Mouse (Mus musculus) liver, embryonic 11.5 days (tissue): ENCODE measurements around the gene Ctss. TPM values are rescaled to one million over a fixed set of nuclear protein-coding genes. Genes with fewer than 3 reads are reported as not detected.

Experiments
- ATAC-seq: fragments of 200-750 bp; cut with Nextera tagmentation; replicated peaks from 2 replicates; pipeline ENCODE4 v1.8.0; 2017; ENCODE audit warnings: moderate number of reproducible peaks, mild to moderate bottlenecking, moderate TSS enrichment, moderate library complexity; ENCODE audit not compliant: low FRiP score
- DNase-seq: peaks from one replicate; pipeline ENCODE4 v3.0.0-alpha.2; 2017; ENCODE audit warnings: low spot score
- H3K27ac ChIP-seq: fragments of 300-500 bp; sonication (generic); 2 replicates; pipeline ENCODE4 v1.5.1; 2014; ENCODE audit warnings: mild to moderate bottlenecking, low read depth, low read length, control low read depth
- H3K27me3 ChIP-seq: fragments of 300-500 bp; sonication (generic); replicated peaks from 2 replicates; pipeline ENCODE4 v1.6.1; 2014; ENCODE audit warnings: low read length, mixed read lengths; ENCODE audit not compliant: control insufficient read depth, insufficient read depth
- H3K36me3 ChIP-seq: fragments of 300-500 bp; sonication (generic); 2 replicates; pipeline ENCODE4 v1.6.1; 2014; ENCODE audit warnings: mild to moderate bottlenecking, low read length, moderate library complexity, mixed read lengths; ENCODE audit not compliant: control insufficient read depth, insufficient read depth
- H3K4me1 ChIP-seq: fragments of 300-500 bp; sonication (generic); replicated peaks from 2 replicates; pipeline ENCODE4 v1.6.1; 2014; ENCODE audit warnings: low read length, mixed read lengths; ENCODE audit not compliant: control insufficient read depth, insufficient read depth
- H3K4me2 ChIP-seq: fragments of 300-500 bp; sonication (generic); 2 replicates; pipeline ENCODE4 v1.6.1; 2014; ENCODE audit warnings: mild to moderate bottlenecking, control low read depth, moderate library complexity
- H3K4me3 ChIP-seq: fragments of 300-500 bp; sonication (generic); 2 replicates; pipeline ENCODE4 v1.5.1; 2014; ENCODE audit warnings: low read depth, low read length, control low read depth
- H3K9ac ChIP-seq: fragments of 300-500 bp; sonication (generic); 2 replicates; pipeline ENCODE4 v1.6.1; 2014; ENCODE audit warnings: low read depth, low read length, control low read depth
- H3K9me3 ChIP-seq: fragments of 300-500 bp; sonication (generic); 2 replicates; pipeline ENCODE4 v1.6.1; 2016; ENCODE audit warnings: low read length, inconsistent platforms, mixed read lengths; ENCODE audit not compliant: control insufficient read depth
- WGBS: fragments of 180-500 bp; shearing (Covaris S2); extraction: QIAGEN DNeasy Blood & Tissue Kit; methylation state at CpG from one replicate; pipeline ENCODE4 v1.1.7; 2014; 5-methylcytosine and 5-hydroxymethylcytosine counted together
- polyA plus RNA-seq: library from polyadenylated mRNA; unstranded; fragments of >200 nt; fragmentation: Nextera tagmentation; extraction: Ambion mirVana; gene quantifications from 2 replicates; pipeline ENCODE4 v1.2.1, GENCODE M21; 2014

Ctss gene
- polyA plus RNA-seq, 1 experiment from 2014 or later: 18.5 TPM

- Histone ChIP-seq H3K9ac (no peak overlapping the region), H3K27me3 (no peaks in the 10 kb centered on the region), H3K9me3 (no peaks in the 10 kb centered on the region), H3K36me3 (no peaks in the 10 kb centered on the region), H3K4me2 (no peak overlapping the region), H3K4me3 (no peak overlapping the region), H3K4me1 (no peaks in the 10 kb centered on the region), H3K27ac (no peak overlapping the region)
- 80% methylated on average over 2 of the region's 2 CpGs for WGBS
- ATAC-seq: no peak
- no peak for DNase-seq
Observed at GRCm38 (mm10) chr3:95502312-95502711, 24.3 kb upstream of the Ctss start.

- H3K27ac ChIP-seq: no peak overlapping the region
- ATAC-seq (no peak), DNase-seq (no peak)
Observed at GRCm38 (mm10) chr3:95509348-95509747, 17.2 kb upstream of the Ctss start.

GRCm38 (mm10) chr3:95511611-95512180 is 14.9 kb upstream of the Ctss start:
- Histone ChIP-seq H3K27ac (no peak overlapping the region), H3K4me1 (peaks cover 9% of the 10 kb centered on the region), H3K4me2 (no peak overlapping the region), H3K27me3 (no peaks in the 10 kb centered on the region), H3K4me3 (no peak overlapping the region), H3K9me3 (no peaks in the 10 kb centered on the region), H3K36me3 (no peaks in the 10 kb centered on the region), H3K9ac (no peak overlapping the region)
- DNase-seq: no peak
- WGBS: 72% methylated on average over 9 of the region's 9 CpGs
- no peak for ATAC-seq

More at GRCm38 (mm10) chr3:95509348-95509747, 17.2 kb upstream of the Ctss start:
- H3K4me3 ChIP-seq: no peak overlapping the region
- no peaks in the 10 kb centered on the region for H3K36me3 ChIP-seq
- no peaks in the 10 kb centered on the region for H3K9me3 ChIP-seq
- H3K4me2 ChIP-seq: no peak overlapping the region
- no peaks in the 10 kb centered on the region for H3K4me1 ChIP-seq
- 70% methylated on average over 6 of the region's 6 CpGs for WGBS
- H3K27me3 ChIP-seq: no peaks in the 10 kb centered on the region
- no peak overlapping the region for H3K9ac ChIP-seq

- H3K27ac ChIP-seq: peak overlapping the region; percentile 77
Observed at GRCm38 (mm10) chr3:95516614-95517041, 10.0 kb upstream of the Ctss start.

GRCm38 (mm10) chr3:95517493-95517898 is 9.1 kb upstream of the Ctss start:
- peak; percentile 27 for ATAC-seq
- 28% methylated on average over 10 of the region's 10 CpGs for WGBS
- peak overlapping the region; percentile 77 for H3K27ac ChIP-seq

More at GRCm38 (mm10) chr3:95516614-95517041, 10.0 kb upstream of the Ctss start:
- DNase-seq (peak; percentile 46), ATAC-seq (peak; percentile 85)
- Histone ChIP-seq H3K36me3 (no peaks in the 10 kb centered on the region), H3K4me3 (no peak overlapping the region), H3K4me1 (peaks cover 36% of the 10 kb centered on the region), H3K27me3 (no peaks in the 10 kb centered on the region), H3K4me2 (peak overlapping the region; percentile 52), H3K9me3 (no peaks in the 10 kb centered on the region), H3K9ac (peak overlapping the region; percentile 4; the same call in 1 of the 2 replicates)
- WGBS: 33% methylated on average over 3 of the region's 3 CpGs

GRCm38 (mm10) chr3:95518891-95519290 is 7.7 kb upstream of the Ctss start:
- H3K36me3 ChIP-seq: no peaks in the 10 kb centered on the region

More at GRCm38 (mm10) chr3:95517493-95517898, 9.1 kb upstream of the Ctss start:
- peak overlapping the region; percentile 8; the same call in 1 of the 2 replicates for H3K9ac ChIP-seq
- H3K27me3 ChIP-seq: no peaks in the 10 kb centered on the region
- H3K36me3 ChIP-seq: no peaks in the 10 kb centered on the region
- peaks cover 36% of the 10 kb centered on the region for H3K4me1 ChIP-seq
- DNase-seq: peak; percentile 65
- H3K4me2 ChIP-seq: peak overlapping the region; percentile 52
- H3K4me3 ChIP-seq: no peak overlapping the region
- no peaks in the 10 kb centered on the region for H3K9me3 ChIP-seq

GRCm38 (mm10) chr3:95519315-95519714 is 7.3 kb upstream of the Ctss start:
- H3K4me3 ChIP-seq: no peak overlapping the region
- WGBS: 35% methylated on average over 2 of the region's 2 CpGs
- peak overlapping the region; percentile 37; the same call in 1 of the 2 replicates for H3K9ac ChIP-seq
- H3K36me3 ChIP-seq: no peaks in the 10 kb centered on the region
- H3K27ac ChIP-seq: peak overlapping the region; percentile 61
- DNase-seq (peak; percentile 51), ATAC-seq (peak; percentile 84)
- peak overlapping the region; percentile 21 for H3K4me2 ChIP-seq
- H3K9me3 ChIP-seq: no peaks in the 10 kb centered on the region
- peaks cover 42% of the 10 kb centered on the region for H3K4me1 ChIP-seq
- no peaks in the 10 kb centered on the region for H3K27me3 ChIP-seq

More at GRCm38 (mm10) chr3:95518891-95519290, 7.7 kb upstream of the Ctss start:
- H3K9ac ChIP-seq: peak overlapping the region; percentile 37; the same call in 1 of the 2 replicates
- H3K4me3 ChIP-seq: no peak overlapping the region
- H3K9me3 ChIP-seq: no peaks in the 10 kb centered on the region
- peak overlapping the region; percentile 21; the same call in 1 of the 2 replicates for H3K4me2 ChIP-seq
- peaks cover 42% of the 10 kb centered on the region for H3K4me1 ChIP-seq
- 59% methylated on average over 7 of the region's 7 CpGs for WGBS
- H3K27ac ChIP-seq: peak overlapping the region; percentile 61
- ATAC-seq: 0 out of 2 replicates have a peak, but pooled peaks have one; percentile 8
- DNase-seq: no peak
- H3K27me3 ChIP-seq: no peaks in the 10 kb centered on the region

GRCm38 (mm10) chr3:95520100-95520499 is 6.5 kb upstream of the Ctss start:
- no peaks in the 10 kb centered on the region for H3K36me3 ChIP-seq
- ATAC-seq (no peak), DNase-seq (no peak)
- no peaks in the 10 kb centered on the region for H3K9me3 ChIP-seq
- no peak overlapping the region for H3K4me3 ChIP-seq
- H3K27me3 ChIP-seq: no peaks in the 10 kb centered on the region
- no peak overlapping the region for H3K9ac ChIP-seq
- WGBS: 86% methylated on average over 3 of the region's 3 CpGs
- H3K4me1 ChIP-seq: peaks cover 42% of the 10 kb centered on the region
- no peak overlapping the region for H3K4me2 ChIP-seq
- H3K27ac ChIP-seq: peak overlapping the region; percentile 58

GRCm38 (mm10) chr3:95521168-95521567 is 5.4 kb upstream of the Ctss start:
- H3K27ac ChIP-seq: peak overlapping the region; percentile 53
- H3K4me1 ChIP-seq: peaks cover 38% of the 10 kb centered on the region
- no peak overlapping the region for H3K9ac ChIP-seq
- H3K4me2 ChIP-seq: no peak overlapping the region
- 65% methylated on average over 10 of the region's 10 CpGs for WGBS
- no peaks in the 10 kb centered on the region for H3K27me3 ChIP-seq
- ATAC-seq: no peak
- no peak overlapping the region for H3K4me3 ChIP-seq
- H3K9me3 ChIP-seq: no peaks in the 10 kb centered on the region
- no peak for DNase-seq
- H3K36me3 ChIP-seq: no peaks in the 10 kb centered on the region
